Mouse (Mus musculus) WW6 (cell line): Measurements from ENCODE around the gene Zfp654.
A peak's percentile ranks its signal among the peaks of the same experiment; 100 is the strongest.

Experiments used
- DNase-seq: peaks from one replicate; pipeline ENCODE4 v3.0.0-alpha.2; 2013; ENCODE audit warnings: low read depth, low spot score

Zfp654 gene

DNA sequence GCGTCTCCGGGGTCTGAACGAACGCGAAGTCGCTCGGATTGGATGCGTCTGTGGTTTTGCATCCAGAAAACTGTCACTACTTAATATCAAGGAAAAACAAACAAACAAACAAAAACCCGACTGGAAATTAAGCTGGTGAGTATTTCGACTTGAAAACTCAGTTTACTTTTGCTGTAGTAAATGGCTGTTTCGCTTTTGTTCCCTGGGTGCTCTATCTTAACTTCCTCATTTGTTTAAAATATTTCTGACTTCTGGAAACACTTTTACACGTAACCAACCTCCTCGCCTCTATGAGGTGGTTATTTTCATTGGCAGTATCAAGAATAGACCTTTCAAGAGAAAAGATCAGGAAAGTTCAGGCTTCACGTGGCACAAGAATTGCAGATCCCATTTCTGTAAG lies 1.4 kb upstream of the Zfp654 start:
- DNase-seq = no peak

DNA sequence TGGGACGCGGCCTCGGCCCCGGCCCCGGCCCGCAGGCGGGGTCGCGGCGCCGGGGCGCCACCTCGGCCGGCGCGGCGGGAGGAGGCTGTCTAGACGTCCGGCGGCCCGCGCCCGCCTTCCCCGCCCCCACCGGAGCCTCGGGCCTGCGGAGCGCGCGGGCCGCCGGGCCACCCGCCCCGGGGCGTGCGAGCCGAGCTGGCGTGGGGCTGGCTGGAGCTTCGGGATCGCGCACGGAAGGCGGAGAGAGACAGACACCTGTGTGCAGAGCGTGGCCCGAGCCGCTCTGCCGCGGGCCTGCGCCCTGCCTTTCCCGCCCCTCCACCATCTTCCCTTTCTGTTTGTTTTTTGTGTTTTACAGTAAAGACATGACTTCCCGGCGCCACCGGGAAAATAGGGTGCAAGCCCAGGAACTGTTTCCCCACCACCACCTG lies 1.0 kb upstream of the Zfp654 start:
- DNase-seq = no peak

DNA sequence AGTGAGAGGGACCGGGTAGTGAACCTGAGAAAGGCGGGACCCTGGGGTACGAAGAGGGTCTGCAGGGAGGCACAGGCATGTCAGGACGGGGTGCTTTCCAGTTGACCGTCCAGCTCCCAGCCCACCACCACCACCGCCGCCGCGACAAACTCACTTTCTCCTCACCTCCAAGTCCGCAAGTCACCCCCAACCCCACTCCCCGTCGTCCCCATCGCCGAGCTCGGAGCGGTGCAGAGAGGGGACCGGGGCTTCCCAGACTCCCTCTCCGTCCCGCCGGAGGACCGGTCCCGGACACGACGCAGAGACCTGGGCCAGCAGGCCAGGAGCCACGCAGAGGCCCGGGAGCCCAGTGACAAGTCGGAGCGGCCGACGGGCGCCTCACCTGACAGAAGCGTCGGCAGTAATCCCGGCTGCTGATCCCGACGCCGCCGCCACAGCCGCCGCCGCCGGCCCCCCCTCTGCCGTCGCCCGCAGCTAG lies 328 bp downstream of the Zfp654 start:
- DNase-seq = no peak

DNA sequence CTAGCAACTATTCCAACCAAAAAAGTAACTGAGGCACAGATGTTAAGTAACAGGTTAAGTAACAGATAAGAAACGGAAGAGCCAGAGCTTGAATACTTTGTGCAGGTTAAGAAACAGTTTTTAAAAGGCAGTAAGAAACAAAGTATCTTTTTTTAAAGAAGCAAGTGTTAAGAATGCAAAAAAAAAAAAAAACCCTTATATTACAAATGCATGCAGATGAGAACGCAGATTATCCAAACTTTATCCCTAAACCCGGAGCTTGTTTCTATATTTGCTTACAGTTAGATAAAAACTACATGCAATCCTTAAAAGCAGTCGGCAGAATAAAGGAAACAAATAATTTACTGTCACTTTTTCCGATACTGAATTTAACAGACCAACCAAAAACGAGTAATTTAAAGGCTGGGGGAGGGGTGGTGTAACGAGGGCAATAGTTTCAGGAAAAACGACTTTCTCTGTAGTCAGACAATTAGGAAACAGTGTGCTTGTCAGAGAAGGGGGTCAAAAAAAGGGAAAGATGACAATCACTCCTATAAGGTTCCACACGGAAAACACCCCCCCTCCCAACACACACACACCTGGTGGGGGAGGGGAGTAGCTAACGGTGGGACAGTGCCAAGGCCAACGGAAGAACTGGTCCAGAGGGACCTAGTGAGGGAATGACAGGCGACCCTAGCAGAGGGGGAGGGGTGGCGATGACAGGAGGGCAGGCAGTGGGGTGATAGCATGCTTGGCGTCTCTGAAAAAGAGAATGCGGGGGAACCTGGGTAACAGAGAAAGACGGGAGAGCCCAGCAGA lies 966 bp downstream of the Zfp654 start:
- DNase-seq = no peak

DNA sequence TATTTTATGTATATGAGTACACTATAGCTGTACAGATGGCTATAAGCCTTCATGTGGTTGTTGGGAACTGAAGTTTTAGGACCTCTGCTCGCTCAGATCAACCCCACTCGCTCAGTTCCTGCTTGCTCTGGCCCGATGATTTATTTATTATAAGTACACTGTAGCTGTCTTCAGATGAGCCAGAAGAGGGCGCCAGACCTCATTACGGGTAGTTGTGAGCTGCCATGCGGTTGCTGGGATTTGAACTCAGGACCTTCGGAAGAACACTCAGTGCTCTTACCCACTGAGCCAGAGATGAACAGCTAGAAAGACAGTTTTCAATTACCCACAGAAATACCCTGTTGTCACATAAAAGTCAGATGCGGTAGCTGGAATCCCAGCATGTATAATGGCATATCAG lies 5.5 kb downstream of the Zfp654 start:
- peak; percentile 20 for DNase-seq

DNA sequence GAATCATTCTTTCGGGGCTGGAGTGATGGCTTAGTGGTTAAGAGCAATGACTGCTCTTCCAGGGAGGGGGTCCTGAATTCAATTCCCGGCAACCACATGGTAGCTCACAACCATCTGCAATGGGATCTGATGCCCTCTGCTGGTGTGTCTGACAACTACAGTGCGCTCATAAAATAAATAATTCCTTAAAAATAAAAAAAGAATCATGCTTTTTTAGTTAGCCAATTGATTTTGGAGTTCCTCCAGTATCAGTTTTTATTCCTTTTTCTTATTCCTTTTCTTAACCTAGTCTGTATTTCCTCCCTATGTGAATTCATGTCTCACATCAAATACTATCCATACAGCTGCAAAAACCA lies 9.1 kb downstream of the Zfp654 start:
- DNase-seq = no peak

DNA sequence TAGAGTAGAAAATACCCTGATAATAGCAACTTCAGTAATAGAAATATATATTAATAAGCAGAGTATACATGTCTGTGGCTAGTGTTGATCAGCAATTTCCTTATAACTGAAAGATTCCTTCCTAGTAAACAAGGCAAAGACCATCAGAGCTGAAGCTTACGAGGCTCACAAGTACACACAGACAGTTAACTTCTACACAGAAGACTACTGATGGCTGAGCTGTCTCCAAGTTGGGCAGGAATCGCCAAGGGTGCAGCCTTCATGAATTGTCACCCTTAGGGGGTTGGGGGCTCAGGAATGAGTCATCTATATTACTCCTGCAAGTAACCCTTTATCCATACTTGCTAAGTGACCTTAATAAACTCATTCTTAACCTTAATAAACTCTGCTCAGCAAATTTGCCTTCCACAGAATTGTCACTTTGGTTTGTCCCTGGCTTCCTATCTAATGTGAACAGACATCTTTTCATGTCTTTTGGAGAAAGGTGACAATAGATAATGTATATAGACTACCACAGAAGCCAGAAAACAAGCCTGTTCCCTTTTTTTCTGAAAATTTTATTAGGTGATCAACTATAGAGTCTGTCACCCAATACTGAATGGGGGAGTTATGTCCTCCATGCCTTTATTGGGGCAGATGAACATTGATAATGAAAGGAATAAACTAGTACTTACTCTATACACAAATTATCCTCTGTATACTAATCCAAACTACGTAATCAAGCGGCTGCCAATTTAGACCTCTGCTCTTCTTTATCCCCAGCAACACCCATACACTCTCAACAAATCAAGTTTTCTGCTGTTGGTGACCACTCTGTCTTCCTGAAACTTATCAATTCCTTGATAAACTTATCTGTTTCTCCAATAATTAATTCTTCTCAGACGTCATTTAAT lies 9.7 kb downstream of the Zfp654 start:
- no peak for DNase-seq

- no peak for DNase-seq
Measured at GRCm38 (mm10) chr16:64836709-64837108, 14.7 kb downstream of the Zfp654 start.

DNA sequence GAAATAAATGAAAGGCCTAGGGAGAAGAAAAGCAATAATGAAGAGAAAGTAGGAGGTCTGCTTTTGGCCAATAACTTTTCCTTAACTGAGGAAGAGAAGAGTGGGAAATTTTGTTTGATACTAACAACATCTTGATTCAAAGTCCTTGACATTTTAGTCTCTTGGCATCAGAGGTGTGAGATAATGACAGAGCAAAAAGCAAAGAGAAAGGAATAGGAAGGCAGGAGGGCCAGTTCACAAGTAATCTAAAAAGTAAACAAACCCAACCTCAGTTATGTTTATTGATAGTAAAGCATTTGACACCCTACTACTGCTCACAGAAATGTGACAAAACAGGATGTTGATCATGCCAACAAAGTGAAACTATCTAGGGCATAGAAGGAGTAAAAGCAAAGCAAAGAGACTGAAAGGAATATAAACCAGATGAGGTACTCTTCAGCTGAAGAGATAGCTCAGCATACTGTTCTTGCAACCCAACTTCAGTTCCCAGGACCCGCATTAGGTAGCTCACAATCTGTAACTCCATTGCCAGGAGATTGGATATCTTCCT lies 15.4 kb downstream of the Zfp654 start:
- no peak for DNase-seq

DNA sequence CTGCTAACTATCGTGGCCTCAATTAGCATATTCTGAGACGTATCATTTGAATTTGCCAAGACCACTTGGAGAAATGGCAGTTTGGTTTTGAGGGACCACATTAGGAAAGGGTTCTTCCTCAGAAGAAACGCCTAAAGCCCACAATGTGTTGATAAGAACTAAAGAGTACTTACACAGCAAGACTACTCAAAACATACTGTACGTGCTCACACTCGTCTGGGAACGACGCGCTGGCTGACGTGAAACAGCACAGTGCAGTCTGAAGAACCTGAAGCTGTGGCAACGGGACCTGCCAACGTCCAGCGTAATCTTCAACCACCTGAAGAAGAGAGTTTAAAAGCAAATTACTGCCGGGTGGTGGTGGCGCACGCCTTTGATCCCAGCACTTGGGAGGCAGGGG lies 21.2 kb downstream of the Zfp654 start:
- DNase-seq = no peak

DNA sequence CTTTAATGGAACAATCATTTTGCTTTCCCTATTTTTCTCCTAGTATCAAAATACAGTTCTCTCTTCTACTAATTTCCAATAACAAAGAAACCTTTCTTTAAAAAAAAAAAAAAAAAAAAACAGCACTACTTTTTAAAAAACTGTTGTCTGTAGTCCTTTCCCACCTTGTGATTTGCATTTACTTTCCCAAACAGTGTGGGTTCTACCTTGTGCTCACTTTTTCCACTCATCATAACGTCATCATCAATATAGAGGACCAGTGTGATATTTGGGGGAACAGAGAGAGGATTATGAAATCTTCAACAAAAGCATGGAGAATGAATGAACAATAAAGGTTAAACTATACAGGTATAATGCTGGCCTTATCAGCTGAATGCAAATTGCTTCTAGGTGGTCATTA lies 27.0 kb downstream of the Zfp654 start:
- DNase-seq = no peak

- no peak for DNase-seq
Measured at GRCm38 (mm10) chr16:64823890-64824289, 27.6 kb downstream of the Zfp654 start.

- no peak for DNase-seq
Measured at GRCm38 (mm10) chr16:64817094-64817765, 34.2 kb downstream of the Zfp654 start.

GRCm38 (mm10) chr16:64803041-64803440 lies 48.4 kb downstream of the Zfp654 start:
- DNase-seq = no peak

DNA sequence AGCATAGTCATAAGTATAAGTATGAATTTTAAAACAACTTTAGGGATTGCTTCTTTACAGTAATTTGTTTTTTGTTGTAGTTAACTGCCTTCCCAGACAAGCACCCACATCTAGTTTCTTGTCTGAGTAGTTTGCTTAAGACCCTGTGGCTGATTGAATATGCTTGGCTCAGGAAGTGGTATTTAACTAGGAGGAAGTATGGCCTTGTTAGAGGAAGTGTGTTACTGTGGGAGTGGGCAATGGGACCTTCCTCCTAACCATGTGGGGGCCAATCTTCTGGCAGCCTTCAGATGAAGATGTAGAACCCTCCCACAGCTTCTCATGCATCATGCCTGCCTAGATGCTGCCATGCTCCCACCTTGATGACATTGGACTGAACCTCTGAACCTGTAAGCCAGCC lies 49.8 kb downstream of the Zfp654 start:
- no peak for DNase-seq

GRCm38 (mm10) chr16:64800393-64800792 lies 51.1 kb downstream of the Zfp654 start:
- no peak for DNase-seq

DNA sequence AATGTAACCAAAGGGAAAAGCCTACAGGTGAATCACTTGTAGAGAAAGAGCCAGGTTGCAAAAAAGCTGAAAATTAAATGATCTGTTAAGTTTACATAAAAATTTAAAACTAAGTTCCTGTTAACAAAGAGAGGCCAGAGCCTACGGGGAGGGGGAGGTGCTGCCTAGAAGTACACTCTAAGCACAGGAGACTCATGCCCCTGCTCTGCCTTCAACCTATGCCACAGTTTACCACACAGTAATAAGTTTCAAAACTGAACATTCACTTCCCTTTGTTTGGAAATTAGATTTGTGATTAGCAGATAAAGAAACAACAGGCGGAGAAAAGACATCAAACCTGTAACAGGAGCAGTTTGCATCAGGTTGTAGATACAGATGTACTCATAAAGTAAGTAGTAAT lies 56.6 kb downstream of the Zfp654 start:
- DNase-seq = no peak

DNA sequence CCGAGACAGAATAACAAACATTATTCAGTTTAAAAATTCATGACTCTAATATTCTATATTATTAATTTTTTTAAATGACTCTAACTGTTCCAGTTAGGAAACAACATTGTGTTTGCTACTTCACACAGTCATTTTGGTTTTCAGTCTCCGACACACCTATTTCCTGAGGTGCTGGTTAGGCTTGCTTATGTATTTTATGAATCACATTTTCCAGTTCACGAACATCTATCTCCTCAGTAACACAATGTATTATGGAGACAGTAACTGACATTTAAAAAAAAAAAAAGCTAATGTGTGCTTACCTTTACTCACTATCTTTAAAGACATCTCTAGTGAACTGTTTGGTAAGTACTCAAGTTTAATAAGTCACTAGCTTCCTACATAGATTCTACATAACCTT lies 61.7 kb downstream of the Zfp654 start:
- no peak for DNase-seq

- no peak for DNase-seq
Measured at GRCm38 (mm10) chr16:64775516-64775915, 75.9 kb downstream of the Zfp654 start.

DNA sequence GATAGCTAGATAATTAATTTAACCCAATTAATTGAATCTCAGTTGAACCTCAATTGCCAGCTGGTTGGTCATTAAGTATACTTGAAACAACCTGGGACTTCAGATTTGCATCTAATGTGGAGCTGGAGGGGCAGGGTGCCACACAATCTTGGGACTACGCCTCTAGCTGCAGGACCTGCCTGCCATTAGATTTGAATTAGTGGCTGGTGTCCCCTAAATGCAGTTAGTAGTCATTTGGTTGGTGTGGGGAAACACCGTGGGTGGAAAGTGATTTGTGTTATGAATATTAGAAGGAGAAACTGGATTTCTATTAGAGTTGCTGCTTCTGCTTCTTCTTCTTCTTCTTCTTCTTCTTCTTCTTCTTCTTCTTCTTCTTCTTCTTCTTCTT lies 80.0 kb downstream of the Zfp654 start:
- no peak for DNase-seq

- peak; percentile 90 for DNase-seq
Measured at GRCm38 (mm10) chr16:64770521-64771430, 80.7 kb downstream of the Zfp654 start, which contains the start of gene 4930453N24Rik. 4930453N24Rik (minus strand) TSS chr16:64771161.
